In the genomic region with DNA sequence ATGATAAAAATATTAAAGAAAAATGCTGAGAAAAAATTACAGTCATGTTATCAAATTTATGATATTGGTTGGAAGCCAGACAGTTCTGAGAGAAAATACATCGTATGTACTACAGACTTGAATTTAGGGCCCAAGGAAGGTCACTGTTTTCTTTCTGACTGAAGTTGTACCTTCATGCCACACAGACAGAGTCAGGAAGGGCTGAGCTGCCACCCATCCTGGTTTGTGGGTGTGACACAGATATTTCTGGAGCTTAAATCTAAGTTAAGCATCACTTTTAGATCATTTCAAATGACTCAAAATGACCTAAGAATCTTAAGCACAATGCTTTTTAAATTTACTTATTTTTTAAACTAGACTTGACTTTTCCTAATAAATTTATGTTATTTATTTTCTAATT, we compare ENCODE assay signal across 17 mouse cellular contexts.
"Had no signal": no experiment of that assay in that cellular context is flagged by ENCODE, and none has a peak within 500 bp of the region (broad histone marks: within the 10 kb centered on the region; RNA-seq: fewer than 3 reads in every experiment).

No protein-coding gene starts in this region.

- H3K36me3 ChIP-seq: midbrain, embryonic 10.5 days; midbrain, embryonic 12.5 days; neural tube, embryonic 13.5 days; neural tube, embryonic 15.5 days had no signal

- H3K9ac ChIP-seq: lung, embryonic 14.5 days; midbrain, embryonic 12.5 days; neural tube, embryonic 13.5 days; neural tube, embryonic 15.5 days had no signal

- H3K4me3 ChIP-seq: midbrain, embryonic 10.5 days; midbrain, embryonic 12.5 days; myocyte; neural tube, embryonic 13.5 days; neural tube, embryonic 15.5 days had no signal

- H3K27ac ChIP-seq: midbrain, embryonic 10.5 days; midbrain, embryonic 12.5 days; neural tube, embryonic 13.5 days; neural tube, embryonic 15.5 days had no signal

- DNase-seq: lung, postnatal 10 days; lung, postnatal 4 days; midbrain, embryonic 14.5 days; retina, postnatal 1 day; right cerebral cortex, adult 18-20 months; right cerebral cortex, postnatal 25 days; right cerebral cortex, postnatal 4 days; spleen, adult 18-20 months; thymus, adult 18-20 months; thymus, postnatal 14 days; thymus, postnatal 36 days had no signal

- H3K27me3 ChIP-seq: midbrain, embryonic 12.5 days; neural tube, embryonic 13.5 days; neural tube, embryonic 15.5 days had no signal
